Mouse (Mus musculus) T-helper 17 cell (primary cell): Measurements from ENCODE around the gene Gpr84.

ENCODE experiments used
- in situ Hi-C, 2 experiments: fragments of 300-600 bp; cut with MboI, MseI; formaldehyde crosslinking; loops; 1 replicate in 1 of 2; 2 replicates in 1 of 2; pipeline ENCODE4 v1.15.1; 2025; ENCODE audit warnings: high pct_unique_total_duplicates in 2 of 2

The Gpr84 gene

GRCm38 (mm10) chr15:103310365-103310910 lies at the start of gene Gpr84:
Gene Gpr84, minus strand, starts transcription at chr15:103310612.
- in situ Hi-C loops = loop anchor here (10.0 kb wide), 2 partner anchors 126 to 326 kb away; no protein-coding TSS in a partner anchor

GRCm38 (mm10) chr15:103359869-103360602 lies 49.6 kb upstream of the Gpr84 start:
- in situ Hi-C loops = no loop called here

GRCm38 (mm10) chr15:103359122-103359510 lies 48.7 kb upstream of the Gpr84 start:
- in situ Hi-C loops = no loop called here

- in situ Hi-C loops = no loop called here
These were observed 48.1 kb upstream of the Gpr84 start for GRCm38 (mm10) chr15:103358278-103359121.

- in situ Hi-C loops = no loop called here
These were observed 47.4 kb upstream of the Gpr84 start for GRCm38 (mm10) chr15:103357817-103358216.

DNA sequence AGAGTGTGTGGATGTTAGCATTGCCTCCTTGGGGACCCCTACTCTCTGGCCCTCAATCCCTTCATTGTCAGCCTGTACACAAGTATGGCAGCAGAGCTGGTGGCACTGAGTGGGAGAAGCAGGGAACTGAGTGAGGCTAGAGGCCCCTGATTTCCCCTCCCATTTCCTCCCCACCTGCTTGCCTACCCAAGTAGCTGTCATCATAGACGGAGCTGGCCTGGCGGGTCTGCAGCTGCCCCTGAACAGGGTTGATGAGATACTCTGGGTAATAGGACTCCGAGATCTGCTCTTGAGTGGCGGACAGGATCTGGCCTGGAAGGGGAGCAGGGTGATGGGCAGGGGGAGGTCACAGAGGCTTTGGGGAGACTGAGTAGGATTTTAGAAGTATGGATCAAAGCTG lies 45.7 kb upstream of the Gpr84 start:
- in situ Hi-C loops = no loop called here

DNA sequence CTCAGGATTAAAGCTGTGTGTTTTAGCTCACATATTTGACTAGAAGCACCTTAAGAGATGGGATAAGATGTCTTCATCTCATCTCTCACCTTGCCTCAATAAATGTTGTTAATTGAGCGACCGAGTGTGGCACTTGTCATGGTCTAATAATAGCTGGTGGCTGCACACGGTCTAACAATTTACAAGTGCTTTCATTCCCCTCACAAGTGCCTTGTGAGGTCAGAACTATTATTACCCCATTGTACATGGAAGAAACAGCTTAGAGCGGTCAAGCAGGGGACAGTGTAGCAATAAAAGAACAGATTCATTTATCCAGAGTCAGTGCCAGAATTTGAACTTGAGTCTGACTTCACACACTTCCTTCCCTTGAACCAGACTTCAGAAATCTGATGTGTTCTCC lies 45.0 kb upstream of the Gpr84 start:
- in situ Hi-C loops = no loop called here

DNA sequence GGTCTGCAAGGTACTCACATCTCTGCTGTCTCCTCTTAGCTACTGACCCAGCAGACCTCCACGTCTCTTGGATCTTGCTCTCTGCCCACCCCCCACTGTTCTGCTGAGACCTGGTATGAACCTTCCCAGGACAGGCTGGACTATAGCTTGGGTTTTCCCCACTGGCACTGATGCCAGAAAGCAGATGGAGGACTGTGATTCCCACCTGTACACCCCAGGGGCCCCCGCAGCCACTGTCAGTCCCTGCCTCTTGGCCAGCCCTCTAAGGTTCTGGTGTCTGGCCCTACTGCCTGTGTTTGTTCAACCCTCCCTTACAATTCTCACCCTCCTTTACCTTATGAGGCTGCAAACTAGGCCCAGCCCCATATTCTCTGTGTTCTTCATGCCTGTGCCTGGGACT lies 44.3 kb upstream of the Gpr84 start:
- in situ Hi-C loops = loop anchor here in 1 of 2 experiments (5.0 kb wide), 2 partner anchors 33 to 88 kb away; no protein-coding TSS in a partner anchor

DNA sequence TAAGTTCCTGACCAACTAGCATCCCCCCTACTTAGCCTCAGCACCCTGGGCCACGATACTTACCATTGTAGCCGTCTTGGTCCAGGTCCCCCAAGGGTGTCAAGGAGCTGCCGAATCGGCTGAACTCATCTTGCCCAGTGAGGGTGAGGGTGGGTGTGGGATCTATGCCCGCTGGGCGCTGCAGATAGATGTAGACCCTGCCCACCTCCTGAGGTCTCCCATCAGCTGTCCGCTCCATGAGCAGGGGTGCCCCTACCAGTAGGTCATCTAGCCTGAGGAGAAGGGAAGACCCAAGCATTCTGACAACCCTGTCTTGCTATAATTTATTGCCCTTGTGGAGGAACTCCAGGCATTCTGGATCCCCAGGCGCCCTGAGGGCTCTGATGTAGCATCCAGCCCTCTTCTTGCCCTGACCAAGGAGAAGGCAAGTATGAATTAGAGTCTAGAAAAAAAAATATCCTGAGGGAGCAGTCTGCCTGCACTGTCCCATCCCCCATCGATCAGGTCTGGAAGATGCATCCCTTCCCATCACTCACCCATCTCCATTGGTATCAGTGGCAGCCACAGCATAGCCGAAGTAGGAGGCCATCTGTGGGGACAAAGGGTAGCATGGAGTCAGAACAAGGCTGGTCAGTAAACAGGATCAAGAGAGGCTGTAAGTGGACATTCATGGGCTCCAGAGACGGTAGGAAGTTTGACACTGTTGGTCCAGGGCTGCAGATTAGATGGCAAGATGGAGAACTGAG lies 43.3 kb upstream of the Gpr84 start:
- in situ Hi-C loops = loop anchor here in 1 of 2 experiments (5.0 kb wide), 2 partner anchors 34 to 89 kb away; no protein-coding TSS in a partner anchor

DNA sequence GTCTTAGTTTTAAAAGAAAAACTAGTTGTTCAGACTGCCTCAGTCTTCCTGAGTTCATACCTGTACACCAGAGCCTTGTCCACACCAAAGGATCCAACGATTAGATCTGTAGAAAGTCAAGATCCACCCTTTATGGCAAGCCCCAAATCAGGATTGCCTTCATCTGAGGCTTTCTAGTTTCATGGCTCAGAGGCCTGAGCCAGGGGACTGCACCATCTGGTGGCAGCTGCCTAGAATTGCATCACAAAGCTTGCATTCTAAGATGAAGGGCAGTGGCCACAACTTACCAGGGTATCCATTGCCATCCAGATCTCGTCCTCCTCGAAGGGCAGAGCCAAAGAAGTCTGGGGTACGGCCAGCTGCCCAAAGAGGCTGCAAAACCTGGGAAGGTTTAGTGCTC lies 42.4 kb upstream of the Gpr84 start:
- in situ Hi-C loops = loop anchor here in 1 of 2 experiments (5.0 kb wide), 2 partner anchors 34 to 89 kb away; no protein-coding TSS in a partner anchor

GRCm38 (mm10) chr15:103347275-103347684 lies 36.9 kb upstream of the Gpr84 start:
- in situ Hi-C loops = loop anchor here in 1 of 2 experiments (5.0 kb wide), 1 partner anchor 105 kb away; the partner anchor contains the start of gene Nckap1l

DNA sequence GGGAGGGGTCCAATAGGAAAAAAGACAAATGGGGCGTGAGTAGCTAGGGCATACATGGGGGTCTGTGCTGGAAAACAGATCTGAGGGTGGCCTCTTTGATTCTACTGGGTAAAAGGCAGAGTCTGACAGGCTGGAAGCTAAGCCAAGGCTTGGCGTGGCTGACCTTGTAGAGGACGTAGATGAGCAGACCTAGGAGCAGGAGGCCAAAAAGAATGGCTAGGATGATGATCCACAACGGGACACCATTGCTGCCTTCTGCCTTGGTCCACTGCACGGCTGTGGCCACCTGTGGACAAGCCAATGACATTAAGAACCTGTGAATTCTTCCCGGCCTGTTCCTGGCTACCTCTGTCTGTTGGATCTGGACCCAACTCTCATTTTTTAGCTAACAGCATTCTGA lies 35.4 kb upstream of the Gpr84 start:
- in situ Hi-C loops = loop anchor here in 1 of 2 experiments (5.0 kb wide), 1 partner anchor 107 kb away; the partner anchor contains the start of gene Nckap1l

DNA sequence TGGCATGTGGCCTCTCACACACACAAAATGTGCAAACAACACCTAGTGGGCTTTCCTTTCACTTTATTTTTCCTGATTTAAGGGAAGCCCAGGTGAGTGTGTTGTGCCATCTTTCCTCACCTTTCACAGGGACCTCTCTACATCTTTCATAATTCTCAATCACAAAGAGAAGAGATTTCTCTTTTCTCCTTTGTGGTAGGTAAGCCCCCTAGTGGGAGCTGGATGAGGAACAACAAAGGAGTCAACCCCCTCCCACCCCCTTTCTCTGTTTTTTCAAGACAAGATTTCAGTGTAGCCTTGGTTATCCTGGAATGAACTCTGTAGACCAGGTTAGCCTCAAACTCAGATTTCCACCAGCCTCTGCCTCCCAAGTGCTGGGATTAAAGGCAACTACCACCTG lies 33.1 kb upstream of the Gpr84 start:
- in situ Hi-C loops = no loop called here

- in situ Hi-C loops = no loop called here
These were observed 32.6 kb upstream of the Gpr84 start for GRCm38 (mm10) chr15:103343008-103343407.

DNA sequence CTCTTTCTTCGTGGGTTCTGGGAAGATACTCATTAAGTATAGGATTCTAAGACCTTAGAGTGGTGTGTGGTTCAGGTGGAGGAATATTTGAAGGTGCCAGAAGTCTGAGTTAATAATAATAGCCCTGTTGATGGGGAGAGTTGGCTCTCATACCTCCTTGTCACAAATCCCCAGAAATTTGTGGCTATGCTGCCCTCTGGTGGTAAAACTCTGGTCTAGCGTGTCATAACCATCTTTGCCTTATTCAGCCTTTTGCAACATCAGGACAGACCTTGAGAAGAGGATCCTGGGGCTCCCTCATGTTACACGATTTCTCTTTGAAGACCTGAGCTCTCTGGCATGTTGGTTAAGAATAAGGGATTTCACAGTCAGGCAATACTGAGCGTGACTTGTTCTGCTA lies 32.0 kb upstream of the Gpr84 start:
- in situ Hi-C loops = no loop called here

DNA sequence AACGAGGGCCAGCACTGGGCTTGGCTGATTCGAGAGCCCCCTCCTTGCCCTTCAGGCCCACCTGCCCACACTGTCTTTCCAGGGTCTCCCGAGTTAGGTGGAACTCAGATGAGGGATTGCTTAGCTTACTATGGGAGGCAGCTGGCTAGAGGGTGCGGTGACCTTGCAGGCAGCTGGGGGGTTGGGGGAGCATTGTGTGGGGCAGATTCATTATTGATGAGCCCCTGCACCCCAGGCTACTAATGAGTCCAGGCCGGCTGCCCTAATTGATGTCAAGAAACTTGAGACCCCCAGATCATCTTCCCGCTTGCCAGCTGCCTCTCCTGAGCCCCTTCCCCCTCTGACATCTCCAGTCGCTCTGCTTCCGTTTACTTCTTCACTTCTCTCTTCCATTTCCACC lies 31.1 kb upstream of the Gpr84 start:
- in situ Hi-C loops = no loop called here

DNA sequence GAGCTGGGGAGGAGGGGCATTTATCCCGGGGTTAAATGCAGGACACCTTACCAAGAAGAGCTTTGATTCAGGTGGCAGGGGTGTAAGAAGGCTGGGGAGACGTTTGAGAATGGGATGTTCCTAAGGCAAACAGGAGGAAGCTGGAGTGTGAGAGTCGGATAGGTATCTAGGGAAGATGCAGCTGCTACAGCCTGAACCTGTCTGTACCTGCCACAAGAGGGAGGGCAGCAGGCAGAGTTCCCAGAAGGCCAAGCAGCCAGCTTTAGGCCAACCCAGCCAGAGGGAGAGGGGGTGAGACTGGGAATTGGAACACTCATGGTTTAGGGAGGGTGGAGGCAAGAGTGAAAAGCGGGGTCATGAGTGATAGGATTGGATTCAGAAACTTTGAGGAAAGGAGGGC lies 30.4 kb upstream of the Gpr84 start:
- in situ Hi-C loops = no loop called here

GRCm38 (mm10) chr15:103339961-103340337 lies 29.5 kb upstream of the Gpr84 start, which contains the start of gene Zfp385a:
Gene Zfp385a, minus strand, starts transcription at chr15:103340093.
- in situ Hi-C loops = no loop called here

GRCm38 (mm10) chr15:103339166-103339960 lies 29.0 kb upstream of the Gpr84 start:
- in situ Hi-C loops = no loop called here

- in situ Hi-C loops = no loop called here
These were observed 28.4 kb upstream of the Gpr84 start for GRCm38 (mm10) chr15:103338829-103339165.
